Mouse (Mus musculus) small intestine, adult 2 months (tissue): ENCODE results near the gene Nav2.

ENCODE experiments used
- CTCF ChIP-seq: fragments of 200-500 bp; IDR thresholded peaks from 2 replicates; pipeline ENCODE4 v1.5.1; 2012; ENCODE audit warnings: low read depth, mild to moderate bottlenecking, control low read depth, inconsistent platforms, low read length, moderate library complexity, mixed read lengths; ENCODE audit not compliant: insufficient replicate concordance, insufficient read length; ENCODE audit errors: extremely low read depth
- POLR2A ChIP-seq: fragments of 200-500 bp; IDR thresholded peaks from 2 replicates; pipeline ENCODE4 v1.6.1; 2012; ENCODE audit warnings: low read depth, mild to moderate bottlenecking, control low read depth, inconsistent platforms, low read length, moderate library complexity

- TF ChIP-seq POLR2A (no peak), CTCF (no peak)
Measured at GRCm38 (mm10) chr7:49040163-49040562, 131.6 kb downstream of the Nav2 start.
